Mouse (Mus musculus) bone marrow, adult 2 months (tissue): Measurements from ENCODE around the gene Npas3.

ENCODE experiments used
- CTCF ChIP-seq: fragments of 200-500 bp; IDR thresholded peaks from 2 replicates; pipeline ENCODE4 v1.5.1; 2011; ENCODE audit warnings: low read length, control low read depth; ENCODE audit not compliant: control insufficient read depth, insufficient read depth
- POLR2A ChIP-seq: fragments of 200-500 bp; IDR thresholded peaks from 2 replicates; pipeline ENCODE4 v1.6.1; 2011; ENCODE audit warnings: low read depth, mild to moderate bottlenecking, control low read depth, low read length, borderline replicate concordance; ENCODE audit not compliant: control insufficient read depth

DNA sequence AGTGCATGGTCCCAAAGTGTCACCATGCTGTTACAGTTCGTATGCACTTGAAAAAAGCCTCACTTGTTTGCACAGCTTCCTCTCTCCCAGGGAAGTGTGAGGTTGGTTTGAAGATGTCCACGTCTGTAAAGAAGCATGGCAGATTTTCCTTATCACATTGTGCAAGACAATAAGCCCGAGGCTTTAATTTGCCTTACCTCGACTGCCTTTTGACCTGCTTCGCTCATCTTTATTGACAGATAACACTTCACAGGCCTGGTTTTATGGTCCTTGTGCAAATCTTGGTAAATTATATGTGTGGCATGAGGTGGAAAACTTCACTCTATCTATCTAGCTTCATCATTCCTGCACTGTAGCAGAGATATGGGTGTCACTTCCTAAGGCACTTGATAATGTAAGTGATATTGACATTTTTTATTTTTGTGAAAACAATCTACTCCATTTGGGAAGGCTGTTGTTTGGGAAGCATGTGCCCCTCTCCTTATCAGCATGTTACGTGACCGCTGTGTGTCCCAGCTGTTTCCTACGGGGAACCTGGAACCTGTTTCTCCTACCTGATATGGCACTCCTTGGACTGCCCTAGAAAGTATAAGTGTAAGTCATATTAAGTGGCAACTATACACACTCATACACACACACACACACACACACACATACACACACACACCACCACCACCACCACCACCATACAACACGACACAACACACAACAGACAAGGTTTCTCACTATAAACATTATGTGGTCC is 450.2 kb downstream of the Npas3 start:
- TF ChIP-seq CTCF = no peak
- no peak for TF ChIP-seq POLR2A
